Comparison of ENCODE assay signal across 8 mouse cellular contexts in genomic region chr7:140941222-140942051, GRCm38 (mm10). TPM values are rescaled to one million over a fixed set of nuclear protein-coding genes. Genes with fewer than 3 reads are reported as not detected.
DNase-seq lines count a peak whose midpoint lies in the region; ATAC-seq and TF ChIP-seq lines count a peak whose summit lies in the region.

TSS of gene Pgghg (plus strand) at chr7:140941391.

- WGBS in embryonic facial prominence, embryonic 10.5 days = 4% methylated on average over 33 of the region's 33 CpGs
- 2% methylated on average over 33 of the region's 33 CpGs for WGBS in intestine, postnatal 0 days
- WGBS in midbrain, postnatal 0 days = 4% methylated on average over 33 of the region's 33 CpGs

- H3K4me2 ChIP-seq in intestine, postnatal 0 days (replicated peaks; ENCODE audit: low read depth) = peak within 1 kb of the TSS; percentile 72
- peak within 1 kb of the TSS; percentile 48 for H3K4me2 ChIP-seq in midbrain, postnatal 0 days (ENCODE audit: low read depth, low read length, poor library complexity, severe bottlenecking)

- DNase-seq in 416B (ENCODE audit: low read depth) (peak; percentile 96), liver (peak; percentile 87)
- peak; percentile 93 for DNase-seq in adrenal gland, postnatal 10 days
- peak; percentile 91 for DNase-seq in embryonic facial prominence, embryonic 10.5 days (ENCODE audit: low spot score)
- DNase-seq in heart, adult 11 months = peak; percentile 100
- peak; percentile 70 for DNase-seq in midbrain, postnatal 0 days (ENCODE audit: low spot score)
- peak; percentile 86 to 87 for DNase-seq in spleen, postnatal 36 days (ENCODE audit: low spot score in 2 of 2)

- peak; percentile 79 for ATAC-seq in intestine, postnatal 0 days
- ATAC-seq in midbrain, postnatal 0 days (ENCODE audit: low FRiP score) = peak; percentile 86

- no peaks in the 10 kb centered on the region for H3K27me3 ChIP-seq in embryonic facial prominence, embryonic 10.5 days (replicated peaks; ENCODE audit: low read depth, poor library complexity, severe bottlenecking)
- H3K27me3 ChIP-seq in intestine, postnatal 0 days (replicated peaks; ENCODE audit: control insufficient read depth, insufficient read depth, low read length) = no peaks in the 10 kb centered on the region
- H3K27me3 ChIP-seq in midbrain, postnatal 0 days (ENCODE audit: insufficient read depth, low read length) = no peaks in the 10 kb centered on the region

- peak within 1 kb of the TSS; percentile 87 for H3K27ac ChIP-seq in embryonic facial prominence, embryonic 10.5 days (replicated peaks)
- H3K27ac ChIP-seq in intestine, postnatal 0 days (ENCODE audit: low read depth, low read length) = peak within 1 kb of the TSS; percentile 78
- peak within 1 kb of the TSS; percentile 38; the same call in 1 of the 2 replicates for H3K27ac ChIP-seq in midbrain, postnatal 0 days (ENCODE audit: low read depth, low read length)

- peaks cover 42% of the 10 kb centered on the region for H3K4me1 ChIP-seq in embryonic facial prominence, embryonic 10.5 days
- H3K4me1 ChIP-seq in intestine, postnatal 0 days (replicated peaks; ENCODE audit: control insufficient read depth, insufficient read depth, low read length) = peaks cover 6% of the 10 kb centered on the region
- no peaks in the 10 kb centered on the region; the same call in 1 of the 2 replicates for H3K4me1 ChIP-seq in midbrain, postnatal 0 days (ENCODE audit: insufficient read depth, low read length)

- H3K9me3 ChIP-seq in embryonic facial prominence, embryonic 10.5 days = no peaks in the 10 kb centered on the region
- H3K9me3 ChIP-seq in intestine, postnatal 0 days (ENCODE audit: control insufficient read depth) = no peaks in the 10 kb centered on the region
- H3K9me3 ChIP-seq in midbrain, postnatal 0 days (ENCODE audit: low read length) = no peaks in the 10 kb centered on the region

- peaks cover 19% of the 10 kb centered on the region for H3K36me3 ChIP-seq in embryonic facial prominence, embryonic 10.5 days (replicated peaks)
- H3K36me3 ChIP-seq in intestine, postnatal 0 days (ENCODE audit: control insufficient read depth, insufficient read depth) = peaks cover 19% of the 10 kb centered on the region
- no peaks in the 10 kb centered on the region for H3K36me3 ChIP-seq in midbrain, postnatal 0 days (ENCODE audit: insufficient read depth, low read length)

- peak within 1 kb of the TSS; percentile 52 for H3K9ac ChIP-seq in intestine, postnatal 0 days (ENCODE audit: low read depth, low read length)
- H3K9ac ChIP-seq in midbrain, postnatal 0 days (replicated peaks; ENCODE audit: low read length, poor library complexity, severe bottlenecking) = peak within 1 kb of the TSS; percentile 20; the same call in 1 of the 2 replicates

- TF ChIP-seq CTCF in intestine, postnatal 0 days (IDR thresholded peaks at IDR 0.05; ENCODE audit: low read depth) = peak; percentile 96
- peak; percentile 83 for TF ChIP-seq CTCF in midbrain, postnatal 0 days (IDR thresholded peaks at IDR 0.05)

- H3K4me3 ChIP-seq in embryonic facial prominence, embryonic 10.5 days = peak within 1 kb of the TSS; percentile 64
- H3K4me3 ChIP-seq in intestine, postnatal 0 days (ENCODE audit: low read depth, low read length) = peak within 1 kb of the TSS; percentile 47
- H3K4me3 ChIP-seq in midbrain, postnatal 0 days (ENCODE audit: low read depth, low read length) = peak within 1 kb of the TSS; percentile 29

RNA-seq across cellular contexts. Expression of gene Pgghg, which starts in this region (rescaled TPM):
- 10 to 100 TPM; 31.6 to 37.2 TPM for total RNA-seq in adrenal gland, postnatal 10 days (2021)
- polyA plus RNA-seq in embryonic facial prominence, embryonic 10.5 days (2016; fragmentation: Nextera tagmentation; extraction: Ambion mirVana) = 13.5 and 14.3 TPM in 2 replicates
- polyA plus RNA-seq in intestine, postnatal 0 days (2015; fragmentation: Nextera tagmentation; extraction: Ambion mirVana) = 18.9 and 19.4 TPM in 2 replicates
- 7.8 and 10.5 TPM in 2 replicates for total RNA-seq in midbrain, postnatal 0 days (2014; rRNA removed)
- 4.3 and 4.4 TPM in 2 replicates for polyA plus RNA-seq in midbrain, postnatal 0 days (2015; fragmentation: Nextera tagmentation; extraction: Ambion mirVana)

Comparison
In these comparisons a context has a peak if more than half of its experiments do, and no peak if none do; other contexts are left out.
1. Peak in every context shown above with its lines: DNase-seq, ATAC-seq, H3K4me3 ChIP-seq and H3K27ac ChIP-seq.